Mouse (Mus musculus) 416B (cell line): Measurements from ENCODE around the gene Ropn1l.

Experiments
- DNase-seq: peaks from one replicate; pipeline ENCODE4 v3.0.0; 2011; ENCODE audit warnings: low read depth

Gene Ropn1l

DNA sequence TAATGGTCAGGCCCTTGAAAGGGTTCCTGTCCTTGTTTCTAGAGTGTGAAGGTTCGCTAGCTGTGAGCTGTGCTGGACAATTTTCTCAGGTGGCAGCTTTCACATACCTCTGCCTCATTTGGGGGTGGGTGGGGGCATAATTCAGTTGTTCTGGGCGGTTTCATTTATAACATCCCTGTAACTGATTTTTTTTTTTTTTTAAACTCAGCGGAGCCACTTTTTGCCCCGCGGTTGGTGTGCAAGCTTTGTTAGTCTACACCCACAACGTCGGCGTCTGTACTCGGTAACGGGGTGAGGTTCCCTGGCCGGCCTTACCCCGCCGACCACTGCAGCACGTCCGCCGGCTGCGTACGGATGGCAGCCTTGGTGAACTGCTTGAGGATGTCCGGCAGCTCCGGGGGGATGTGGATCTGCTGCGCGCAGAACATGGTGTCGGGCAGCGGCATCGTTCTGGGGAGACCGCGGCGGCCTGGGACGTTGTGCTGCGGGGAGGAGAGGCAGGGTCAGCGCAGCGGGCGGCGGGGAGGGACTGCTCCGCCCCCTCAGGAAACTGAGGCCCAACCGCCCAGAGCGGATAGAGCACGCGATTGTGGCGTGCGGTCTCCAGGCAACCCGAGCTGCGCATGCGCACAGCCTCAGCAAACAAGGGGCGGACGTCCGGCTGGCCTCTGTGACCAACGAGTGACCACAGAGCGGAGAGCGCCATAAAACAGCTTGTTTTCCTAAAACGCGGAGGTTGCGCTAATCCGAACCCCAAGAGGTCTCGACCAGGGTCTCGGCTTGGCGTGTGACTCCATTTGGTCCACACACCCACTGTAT, at the start of gene Ropn1l:
Gene Ropn1l, minus strand, starts transcription at position 640 of the 819 bp plus-strand sequence.
- DNase-seq = peak; percentile 96

DNA sequence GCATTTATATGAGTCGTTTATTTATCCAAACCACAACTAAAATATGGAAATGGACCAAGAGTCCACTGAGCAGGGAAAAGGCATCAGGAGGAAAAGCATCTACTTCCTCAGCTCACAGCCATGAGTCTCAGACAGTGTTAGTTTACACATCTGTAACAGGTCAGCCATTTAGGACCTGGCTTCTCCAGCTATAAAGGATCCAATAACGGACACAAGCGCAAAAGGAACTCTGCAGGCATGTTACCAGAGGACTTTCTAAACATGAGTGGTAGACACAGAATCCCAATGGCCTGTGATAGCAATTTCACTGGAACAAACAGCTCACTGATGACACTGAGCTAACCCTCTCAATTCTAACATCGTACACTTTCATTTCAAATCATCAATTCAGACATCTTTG, 49.5 kb upstream of the Ropn1l start:
- DNase-seq = no peak

DNA sequence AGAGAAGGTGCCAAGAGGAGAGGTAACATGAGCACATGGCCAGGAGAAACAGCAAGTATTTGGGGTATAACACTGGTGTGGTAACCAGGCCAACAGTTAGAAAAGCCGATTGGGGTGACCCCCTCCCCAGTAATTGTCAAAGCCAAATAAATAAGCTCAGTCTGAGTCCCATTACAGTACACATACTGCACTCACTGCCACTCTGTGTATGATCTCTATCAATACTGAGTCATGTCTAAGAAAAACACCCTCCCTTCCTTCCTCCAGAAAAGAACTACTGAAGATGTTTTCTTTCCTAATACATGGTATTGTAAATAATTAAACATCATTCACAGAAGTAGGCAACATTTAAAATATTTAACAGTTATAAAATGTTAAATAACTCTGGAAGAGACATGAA, 48.8 kb upstream of the Ropn1l start:
- peak; percentile 47 for DNase-seq

DNA sequence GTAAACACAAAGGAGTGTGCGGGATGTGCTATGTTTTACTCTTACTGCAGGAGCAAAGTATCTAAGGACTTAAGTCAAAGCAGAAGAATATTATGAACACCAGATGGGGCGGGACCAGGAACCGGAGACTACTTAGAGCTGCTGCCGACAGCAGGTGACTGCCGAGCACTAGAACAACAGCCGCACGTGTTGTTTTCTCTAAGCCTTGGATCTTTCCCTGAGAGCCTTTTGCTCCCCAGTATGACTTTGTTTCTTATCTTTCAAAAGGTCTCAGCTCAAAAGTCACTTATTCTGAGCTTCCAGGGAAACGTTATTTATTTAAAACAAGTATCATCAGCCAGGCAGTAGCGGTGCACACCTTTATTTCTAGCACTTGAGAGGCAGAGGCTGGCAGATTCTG, 41.3 kb upstream of the Ropn1l start:
- DNase-seq = no peak

DNA sequence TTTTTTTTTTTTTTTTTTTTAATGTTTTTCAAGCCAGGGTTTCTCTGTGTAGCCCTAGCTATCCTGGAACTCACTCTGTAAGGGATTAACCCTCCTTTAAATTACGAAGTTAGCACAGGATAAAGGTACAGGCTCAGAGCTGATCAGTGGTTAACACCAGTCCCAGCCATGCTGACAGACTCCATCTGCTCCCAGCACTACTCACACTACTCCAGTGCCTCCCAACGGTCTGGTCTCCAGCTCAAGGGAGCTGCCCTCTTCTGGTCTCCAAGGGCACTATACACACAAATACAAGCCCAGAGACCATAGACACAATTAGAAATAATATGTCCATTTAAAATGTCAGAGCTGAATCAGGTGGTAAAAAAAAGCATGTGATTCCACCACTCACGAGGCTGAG, 40.8 kb upstream of the Ropn1l start:
- DNase-seq = no peak

DNA sequence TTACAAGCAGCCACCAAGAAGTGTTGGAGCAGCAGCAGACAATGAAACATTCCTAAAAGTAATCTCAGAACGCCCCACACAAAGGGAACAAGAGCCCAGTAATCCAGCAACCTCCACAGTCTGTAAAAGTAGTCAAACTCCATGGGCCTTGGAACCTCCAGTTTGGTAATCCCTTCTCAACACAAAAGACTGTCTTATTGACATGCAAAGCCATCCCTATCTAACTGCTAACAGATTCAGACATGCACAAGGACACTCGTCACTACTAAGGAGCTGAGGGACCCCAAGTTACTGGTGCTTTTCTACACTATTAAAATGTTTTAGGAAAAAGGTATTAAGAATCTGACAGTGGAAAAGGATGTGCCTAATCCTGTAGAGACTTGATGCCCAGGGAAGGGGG, 33.9 kb upstream of the Ropn1l start:
- DNase-seq = no peak

DNA sequence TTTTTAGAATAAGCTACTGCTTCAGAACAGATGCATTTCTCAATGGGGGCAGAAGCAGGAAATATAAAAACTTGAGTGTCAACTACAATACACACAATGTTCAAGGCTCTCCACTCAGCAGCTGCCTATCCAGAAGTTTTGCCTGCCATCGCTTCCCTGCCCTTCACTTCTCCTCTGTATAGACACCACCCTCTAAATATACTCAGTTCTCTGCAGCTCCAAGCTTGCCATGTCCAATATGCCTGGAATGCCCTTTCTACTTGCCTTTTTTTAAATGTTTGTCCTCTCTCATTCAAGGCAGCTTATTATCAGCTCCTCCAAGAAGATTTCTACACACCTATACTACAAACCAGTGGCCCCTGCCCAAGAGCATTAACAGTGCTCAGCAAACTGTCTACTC, 23.1 kb upstream of the Ropn1l start:
- DNase-seq = no peak

DNA sequence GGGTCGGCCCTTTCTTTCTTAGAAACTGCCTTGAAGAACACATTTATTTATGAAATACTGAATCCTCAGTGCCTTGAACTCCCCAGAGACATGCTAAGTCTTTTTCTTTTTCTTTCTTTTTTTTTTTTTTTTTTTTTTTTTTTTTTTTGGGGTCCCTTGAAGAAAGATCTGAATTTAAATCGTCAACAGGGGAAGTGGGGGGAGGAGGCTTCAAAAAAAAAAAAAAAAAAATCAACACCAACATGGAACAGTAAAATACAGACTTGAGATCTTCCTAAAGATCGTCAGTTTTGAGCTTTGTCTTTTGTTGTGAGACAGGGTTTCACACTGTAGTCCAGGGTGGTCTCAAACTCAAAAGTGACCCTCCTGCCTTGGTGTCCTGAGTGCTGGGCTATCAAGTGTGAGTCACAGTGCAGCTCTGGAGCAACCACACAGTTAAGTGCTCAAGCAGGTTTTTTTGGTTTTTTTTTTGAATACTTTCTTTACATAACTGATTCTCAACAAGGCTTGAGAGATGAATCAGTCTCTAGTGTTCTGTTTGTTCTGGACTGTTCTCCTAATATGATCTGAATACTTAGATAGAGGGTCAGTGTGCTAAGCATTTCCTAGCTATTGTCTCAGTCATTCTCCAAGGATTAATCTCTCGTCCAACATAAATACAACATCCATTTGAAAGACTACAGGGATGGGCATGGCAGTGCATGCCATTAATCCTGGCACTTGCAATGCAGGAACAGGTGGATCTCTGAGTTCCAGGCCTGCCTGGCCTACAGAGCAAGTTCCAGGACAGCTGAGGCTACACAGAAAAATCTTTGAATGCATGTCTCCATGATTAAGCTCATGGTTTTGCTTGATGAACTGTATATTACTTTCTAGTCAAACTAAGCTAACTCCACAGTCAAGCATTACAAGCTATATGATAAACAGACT, 19.4 kb upstream of the Ropn1l start:
- peak; percentile 63 for DNase-seq

DNA sequence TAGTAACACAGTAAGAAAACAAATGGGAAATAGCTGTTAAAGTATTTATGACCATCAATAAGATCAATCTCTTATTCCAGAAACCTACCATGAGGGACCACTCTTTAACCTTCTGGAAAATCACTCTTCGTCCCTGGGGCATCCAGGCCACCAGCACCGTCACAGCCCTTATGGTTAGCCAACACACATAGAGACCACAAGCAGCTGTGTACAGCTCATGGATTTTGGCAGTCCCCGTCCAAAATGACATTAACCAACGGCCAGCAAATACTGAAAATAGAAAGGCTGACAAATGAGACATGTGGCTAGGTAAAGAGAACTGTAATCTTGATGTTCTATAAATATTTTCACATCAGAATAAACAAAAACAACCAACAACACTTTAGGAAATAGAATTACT, 18.0 kb upstream of the Ropn1l start:
- no peak for DNase-seq

DNA sequence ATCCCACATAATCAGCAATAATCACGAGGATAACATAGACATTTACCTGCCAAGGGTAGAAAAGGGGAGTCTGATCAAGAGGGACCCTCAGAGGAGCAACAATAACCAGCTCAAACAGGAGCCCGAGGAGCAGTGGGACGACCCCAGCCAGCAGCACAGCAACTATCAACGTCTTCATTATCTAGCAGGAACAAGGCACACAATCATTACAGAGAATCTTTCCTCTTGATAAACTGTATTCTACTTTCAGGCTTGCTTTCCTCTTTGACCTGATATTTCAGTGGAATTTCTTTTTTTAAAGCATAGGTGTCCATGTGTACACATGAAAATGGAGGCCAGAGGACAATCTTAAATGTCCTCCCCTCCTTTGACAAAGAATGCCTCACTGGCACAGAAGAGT, 16.0 kb upstream of the Ropn1l start:
- no peak for DNase-seq

DNA sequence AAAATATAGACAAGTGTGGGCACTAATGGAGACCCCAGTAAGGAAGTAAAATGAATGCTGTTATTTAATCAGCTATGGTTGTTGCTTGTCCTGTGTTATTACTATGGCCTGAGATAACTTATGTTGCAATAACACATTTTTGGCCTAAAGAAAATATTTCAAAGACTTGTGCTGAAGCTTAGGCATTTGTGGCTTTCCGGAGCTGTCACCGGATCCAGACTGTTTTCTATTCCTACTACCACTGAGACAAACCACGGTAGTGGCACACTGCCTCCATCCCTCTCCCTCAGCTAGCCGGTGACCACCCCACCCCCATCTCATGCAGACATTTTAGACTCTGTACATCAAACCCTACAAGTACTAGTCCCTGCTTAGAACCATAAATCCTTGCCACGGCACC, 15.3 kb upstream of the Ropn1l start:
- DNase-seq = peak; percentile 71

DNA sequence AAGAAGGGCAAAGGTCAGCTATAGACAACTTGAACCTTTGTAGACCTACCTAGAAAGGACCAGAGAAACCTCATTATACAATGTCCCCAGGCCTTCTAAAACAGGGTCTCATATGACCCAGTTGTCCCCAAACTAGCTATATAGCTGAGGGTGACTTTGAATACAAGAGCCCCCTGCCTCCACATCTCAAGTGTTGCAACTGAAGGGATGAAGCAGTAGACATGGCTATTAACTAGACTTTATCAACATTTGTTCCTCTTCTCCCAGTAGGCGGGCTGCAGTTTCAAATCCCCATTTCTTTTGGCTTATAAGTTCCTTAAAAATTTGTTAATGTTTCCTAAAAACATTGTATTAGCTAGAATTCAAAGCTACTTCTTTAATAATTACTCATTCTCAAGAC, 13.2 kb upstream of the Ropn1l start:
- DNase-seq = no peak

DNA sequence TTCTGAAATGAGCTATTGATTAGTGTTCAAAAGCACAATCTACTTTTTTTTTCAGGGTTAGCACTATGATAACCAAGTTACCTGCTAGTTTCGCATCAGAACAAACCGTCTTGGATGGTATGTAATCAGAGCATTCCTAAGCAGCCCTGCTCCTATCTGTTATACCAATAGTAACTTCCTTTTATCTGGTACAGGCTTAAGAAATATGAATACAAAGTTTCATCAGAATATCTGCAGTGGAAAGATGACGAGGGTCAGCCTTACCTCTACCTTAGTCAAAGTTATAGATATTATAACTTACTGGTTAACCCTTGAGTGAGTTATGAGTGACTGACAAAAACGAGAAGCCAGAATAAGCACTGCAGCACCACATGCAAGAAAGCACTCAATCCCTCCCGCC, 12.8 kb upstream of the Ropn1l start:
- DNase-seq = no peak

DNA sequence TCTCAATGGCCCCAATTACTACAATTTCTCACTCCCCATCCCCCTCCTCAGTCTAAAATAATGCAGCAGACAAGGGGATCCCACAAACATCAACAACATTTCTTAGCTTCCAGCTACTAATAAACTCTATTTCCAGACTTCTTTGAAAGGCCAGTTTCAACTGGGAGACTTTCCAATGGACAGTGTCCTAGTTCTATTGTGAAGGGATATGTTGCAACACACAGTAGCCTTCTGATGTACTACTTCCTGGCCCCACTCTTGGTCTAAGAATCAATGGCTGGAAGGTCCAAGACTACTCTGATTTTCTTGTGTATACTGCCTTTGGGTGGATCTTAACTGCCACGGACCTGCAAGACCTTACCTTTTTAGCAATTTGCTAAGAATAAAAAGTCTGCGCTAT, 12.3 kb upstream of the Ropn1l start:
- DNase-seq = no peak

DNA sequence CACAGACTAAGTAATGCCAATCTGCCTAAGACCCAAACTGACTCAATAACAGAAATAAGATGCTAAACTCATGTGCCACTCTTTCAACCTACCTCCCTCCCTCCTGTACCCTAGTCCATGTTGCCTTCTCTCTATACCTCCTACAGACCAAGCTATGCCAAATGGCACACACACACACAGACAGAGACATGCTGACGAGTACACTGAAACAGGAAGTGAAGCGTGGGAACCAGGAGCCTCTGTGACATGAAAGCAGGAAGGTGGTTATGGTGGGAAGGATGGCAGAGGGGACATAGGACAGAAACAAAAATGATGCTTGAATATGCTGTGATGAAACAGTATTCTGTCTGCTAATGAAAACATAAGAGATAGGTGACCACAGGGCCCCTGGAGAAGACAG, 7.0 kb upstream of the Ropn1l start:
- no peak for DNase-seq

DNA sequence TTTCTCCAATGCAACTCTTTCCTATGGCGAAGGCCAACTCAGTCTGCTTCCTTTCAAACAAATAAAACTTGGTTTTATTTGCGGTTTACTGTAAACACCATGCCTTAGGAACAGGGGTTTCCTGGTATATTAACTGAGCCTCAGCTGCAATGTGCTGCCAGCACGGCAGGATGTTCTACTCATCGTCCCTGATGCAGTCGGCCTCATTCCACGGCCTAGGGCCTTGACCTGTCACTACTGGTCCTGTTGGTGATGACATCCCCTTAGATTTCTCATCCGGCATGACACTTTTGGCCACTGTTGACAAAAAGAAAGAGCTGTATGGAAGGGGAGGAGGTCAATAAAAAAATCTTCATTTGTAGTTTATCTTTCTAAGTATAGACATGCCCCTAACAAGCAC, 4.5 kb upstream of the Ropn1l start:
- DNase-seq = no peak

DNA sequence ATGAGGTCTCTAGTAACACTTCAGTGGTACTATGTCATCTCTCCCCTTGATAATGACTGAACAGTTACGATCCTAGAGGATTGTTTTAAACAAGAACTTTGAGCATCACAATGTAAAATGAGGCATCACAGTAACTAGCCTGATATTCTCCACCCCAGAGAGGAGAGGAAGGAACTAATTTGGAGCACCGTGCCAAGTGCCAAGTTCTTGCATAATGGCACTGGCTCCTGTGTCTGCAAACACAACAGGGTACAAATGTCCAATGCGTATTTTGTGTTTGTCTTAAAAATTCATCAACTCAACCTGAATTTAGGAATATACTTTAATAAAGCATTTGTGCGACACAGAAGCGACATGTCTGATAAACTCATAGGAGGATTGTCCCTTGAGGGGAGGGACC, 2.8 kb upstream of the Ropn1l start:
- DNase-seq = no peak

DNA sequence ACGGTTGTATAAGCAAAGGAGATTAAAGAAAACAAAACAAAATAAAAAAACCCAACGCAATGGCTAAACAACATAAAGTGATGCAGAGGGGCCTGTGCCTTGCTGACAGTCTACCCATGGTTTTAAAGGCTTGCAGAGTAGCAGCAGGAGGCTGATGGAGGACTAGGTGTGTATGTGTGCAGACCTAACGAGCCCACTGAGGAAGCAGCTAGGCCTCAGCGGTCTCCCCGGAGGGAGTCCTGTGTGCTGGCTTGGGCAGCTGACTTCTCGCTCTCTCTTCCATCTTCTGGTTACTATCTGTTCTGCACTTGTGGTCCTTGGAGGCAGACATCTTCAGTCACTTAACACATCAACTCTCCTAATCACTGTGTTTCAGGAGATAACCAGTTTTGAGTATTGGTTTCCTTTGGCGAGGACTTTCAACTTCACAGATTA, 1.3 kb upstream of the Ropn1l start:
- DNase-seq = no peak

DNA sequence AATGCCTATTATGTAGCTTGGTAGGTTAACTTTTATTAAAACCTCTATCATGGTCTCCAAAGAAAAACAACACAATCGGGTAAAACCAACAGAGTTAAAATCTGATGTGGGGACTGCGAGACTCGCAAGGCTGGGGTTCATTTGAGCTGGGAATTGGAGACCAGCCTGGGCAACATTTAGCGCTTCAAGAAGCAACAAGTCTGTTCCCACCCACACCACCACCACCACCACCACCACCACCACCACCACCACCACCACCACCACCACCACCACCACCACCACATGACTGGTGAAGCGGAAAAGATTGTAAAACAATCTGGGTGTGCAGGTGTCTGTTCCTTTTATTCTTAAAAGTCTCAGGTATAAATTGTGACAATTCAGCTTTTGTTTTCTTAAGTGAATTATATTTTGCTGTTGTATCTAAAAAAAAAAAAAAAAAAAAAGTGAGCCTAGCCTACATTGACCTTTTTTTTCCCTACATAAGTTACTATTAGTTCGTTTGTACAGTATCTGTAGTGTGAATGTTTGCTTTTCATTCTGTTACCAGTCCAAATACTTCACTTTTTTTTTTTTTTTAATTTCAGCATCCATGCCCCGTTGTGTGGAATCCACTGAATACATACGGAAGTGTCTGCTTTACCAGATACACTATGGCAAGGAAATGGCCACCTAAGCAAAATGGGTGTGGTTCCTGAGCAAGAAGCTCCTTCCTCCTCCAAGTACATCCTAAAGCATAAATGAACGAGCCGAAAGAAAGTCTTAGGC, 741 bp upstream of the Ropn1l start:
- peak; percentile 55 for DNase-seq

DNA sequence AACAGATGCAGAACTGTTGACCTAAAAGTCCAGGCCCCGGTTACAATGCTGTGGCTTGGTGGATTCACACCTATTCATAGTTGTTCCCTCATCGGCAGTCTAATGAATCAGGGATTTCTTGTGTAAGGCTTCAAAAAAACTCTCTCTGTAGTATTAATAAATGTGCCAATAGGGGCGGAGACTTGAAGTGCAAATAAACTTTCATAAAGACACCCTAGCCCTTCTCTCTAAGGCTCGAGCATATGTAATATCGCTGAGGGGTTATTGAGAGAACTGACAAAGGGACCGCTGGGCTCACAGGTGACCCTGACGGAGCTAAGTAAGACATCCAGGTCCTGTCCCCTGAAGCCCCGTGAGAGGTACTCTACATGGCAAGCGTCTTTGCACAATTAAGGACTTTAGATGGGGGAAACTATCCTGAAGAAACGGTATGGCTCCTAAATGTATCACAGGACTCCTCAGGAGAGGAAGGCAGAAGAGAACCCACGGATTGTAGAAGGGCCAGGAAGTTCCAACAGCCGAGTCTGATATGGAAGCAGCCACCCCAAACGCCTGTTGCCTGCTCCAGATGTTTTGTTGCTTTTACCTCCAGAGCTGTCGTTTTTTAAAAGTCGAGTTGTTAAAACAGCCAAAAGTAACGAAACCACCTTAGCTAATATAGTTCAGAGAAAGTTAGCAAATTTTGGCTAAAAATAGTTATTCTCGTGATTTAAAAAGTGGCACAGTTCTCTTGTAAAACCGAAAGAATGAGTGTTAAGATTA, 1.0 kb downstream of the Ropn1l start:
- peak; percentile 57 for DNase-seq

DNA sequence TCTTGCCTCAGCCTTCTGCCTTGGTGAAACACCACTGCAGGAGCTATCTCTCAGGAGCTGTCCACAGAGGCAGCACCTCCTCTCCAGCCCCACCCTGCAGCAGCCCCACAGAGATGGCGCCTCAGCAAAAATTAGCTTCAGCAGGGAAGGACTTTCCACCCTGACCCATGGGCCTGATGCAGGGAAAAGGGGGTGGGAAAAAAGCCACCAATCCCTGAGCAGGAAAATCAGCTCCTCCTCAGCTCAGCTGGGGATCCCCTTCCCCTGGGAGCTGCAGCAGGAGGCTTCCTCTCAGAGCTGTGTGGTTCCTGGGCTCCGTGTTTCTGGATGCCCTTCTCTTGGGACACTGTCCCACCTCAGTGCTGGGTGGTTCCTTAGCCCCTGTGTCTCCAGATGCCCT, 3.8 kb downstream of the Ropn1l start:
- DNase-seq = no peak

DNA sequence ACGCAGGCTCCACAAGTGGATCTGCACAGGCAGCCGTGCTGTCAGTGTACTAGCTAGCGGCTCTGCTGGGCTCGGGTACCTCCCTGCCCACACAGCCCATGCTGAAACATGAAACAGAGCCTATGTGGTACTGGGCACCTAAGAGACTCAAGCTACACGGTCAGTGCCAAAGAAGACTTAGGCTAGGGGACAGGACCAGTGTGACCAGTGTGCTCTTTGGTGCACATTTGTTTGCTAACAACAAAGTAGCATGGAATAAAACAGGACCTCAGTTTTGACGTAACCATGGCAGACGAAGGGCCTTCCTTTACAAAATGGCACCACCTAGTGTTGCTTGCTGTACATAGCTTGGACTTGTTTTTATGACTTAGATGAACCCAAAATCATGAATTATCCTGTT, 6.4 kb downstream of the Ropn1l start:
- peak; percentile 80 for DNase-seq
